Mouse (Mus musculus) forebrain, embryonic 10.5 days (tissue): ENCODE results near the gene Cyp26b1. TPM values are rescaled to one million over a fixed set of nuclear protein-coding genes. Genes with fewer than 3 reads are reported as not detected.

Source experiments
- DNase-seq: peaks from one replicate; pipeline ENCODE4 v3.0.0-alpha.2; 2017; ENCODE audit warnings: low spot score; ENCODE audit errors: extremely low spot score
- H3K27ac ChIP-seq: fragments of 300-500 bp; sonication (generic); 2 replicates; pipeline ENCODE4 v1.5.1; 2016; ENCODE audit warnings: mild to moderate bottlenecking
- H3K27me3 ChIP-seq: fragments of 300-500 bp; sonication (generic); 2 replicates; pipeline ENCODE4 v1.6.1; 2016; ENCODE audit warnings: mild to moderate bottlenecking; ENCODE audit not compliant: poor library complexity, severe bottlenecking
- H3K36me3 ChIP-seq: fragments of 300-500 bp; sonication (generic); replicated peaks from 2 replicates; pipeline ENCODE4 v1.6.1; 2016; ENCODE audit warnings: mild to moderate bottlenecking, moderate library complexity
- H3K4me1 ChIP-seq: fragments of 300-500 bp; sonication (generic); 2 replicates; pipeline ENCODE4 v1.6.1; 2016
- H3K4me3 ChIP-seq: fragments of 300-500 bp; sonication (generic); 2 replicates; pipeline ENCODE4 v1.5.1; 2016; ENCODE audit warnings: mild to moderate bottlenecking, moderate library complexity
- H3K9me3 ChIP-seq: fragments of 300-500 bp; sonication (generic); 2 replicates; pipeline ENCODE4 v1.6.1; 2016; ENCODE audit warnings: mild to moderate bottlenecking, moderate library complexity
- WGBS: fragments of 180-500 bp; shearing (Covaris S2); methylation state at CpG from one replicate; pipeline ENCODE4 v1.1.7; 2016; 5-methylcytosine and 5-hydroxymethylcytosine counted together
- polyA plus RNA-seq: library from polyadenylated mRNA; unstranded; fragments of >200 nt; fragmentation: Nextera tagmentation; extraction: Ambion mirVana; gene quantifications from 2 replicates; pipeline ENCODE4 v1.2.1, GENCODE M21; 2016

Cyp26b1 gene
- polyA plus RNA-seq, 1 experiment from 2014 or later = 0.90 TPM

- no peaks in the 10 kb centered on the region for H3K9me3 ChIP-seq
- 0 out of 2 replicates have a peak, but pooled peaks cover 5% of the 10 kb centered on the region for H3K4me1 ChIP-seq
- no peak overlapping the region for H3K4me3 ChIP-seq
- no peaks in the 10 kb centered on the region for H3K36me3 ChIP-seq
- 87% methylated on average over 16 of the region's 16 CpGs for WGBS
- no peak for DNase-seq
- no peaks in the 10 kb centered on the region for H3K27me3 ChIP-seq
- H3K27ac ChIP-seq = no peak overlapping the region
Measured at GRCm38 (mm10) chr6:84537611-84538197, 56.0 kb downstream of the Cyp26b1 start.

- no peak overlapping the region for H3K4me3 ChIP-seq
- H3K4me1 ChIP-seq = 0 out of 2 replicates have a peak, but pooled peaks cover 3% of the 10 kb centered on the region
- 77% methylated on average over 3 of the region's 3 CpGs for WGBS
- no peaks in the 10 kb centered on the region for H3K36me3 ChIP-seq
- no peaks in the 10 kb centered on the region for H3K27me3 ChIP-seq
- H3K9me3 ChIP-seq = no peaks in the 10 kb centered on the region
- no peak for DNase-seq
- H3K27ac ChIP-seq = no peak overlapping the region
Measured at GRCm38 (mm10) chr6:84534944-84535343, 58.8 kb downstream of the Cyp26b1 start.

- Histone ChIP-seq H3K27ac (no peak overlapping the region), H3K36me3 (no peaks in the 10 kb centered on the region), H3K4me3 (no peak overlapping the region), H3K9me3 (no peaks in the 10 kb centered on the region), H3K27me3 (no peaks in the 10 kb centered on the region), H3K4me1 (no peaks in the 10 kb centered on the region)
- no peak for DNase-seq
Measured at GRCm38 (mm10) chr6:84529912-84530311, 63.8 kb downstream of the Cyp26b1 start.

- whole genome bisulfite sequencing = 86% methylated on average over 7 of the region's 7 CpGs
- no peaks in the 10 kb centered on the region for H3K27me3 ChIP-seq
- no peak overlapping the region for H3K27ac ChIP-seq
- no peak overlapping the region for H3K4me3 ChIP-seq
- no peaks in the 10 kb centered on the region for H3K9me3 ChIP-seq
- DNase-seq = no peak
- no peaks in the 10 kb centered on the region for H3K4me1 ChIP-seq
- H3K36me3 ChIP-seq = no peaks in the 10 kb centered on the region
Measured at GRCm38 (mm10) chr6:84524901-84525601, 68.7 kb downstream of the Cyp26b1 start.
